ENCODE assay signal across 10 mouse cellular contexts in the genomic region with DNA sequence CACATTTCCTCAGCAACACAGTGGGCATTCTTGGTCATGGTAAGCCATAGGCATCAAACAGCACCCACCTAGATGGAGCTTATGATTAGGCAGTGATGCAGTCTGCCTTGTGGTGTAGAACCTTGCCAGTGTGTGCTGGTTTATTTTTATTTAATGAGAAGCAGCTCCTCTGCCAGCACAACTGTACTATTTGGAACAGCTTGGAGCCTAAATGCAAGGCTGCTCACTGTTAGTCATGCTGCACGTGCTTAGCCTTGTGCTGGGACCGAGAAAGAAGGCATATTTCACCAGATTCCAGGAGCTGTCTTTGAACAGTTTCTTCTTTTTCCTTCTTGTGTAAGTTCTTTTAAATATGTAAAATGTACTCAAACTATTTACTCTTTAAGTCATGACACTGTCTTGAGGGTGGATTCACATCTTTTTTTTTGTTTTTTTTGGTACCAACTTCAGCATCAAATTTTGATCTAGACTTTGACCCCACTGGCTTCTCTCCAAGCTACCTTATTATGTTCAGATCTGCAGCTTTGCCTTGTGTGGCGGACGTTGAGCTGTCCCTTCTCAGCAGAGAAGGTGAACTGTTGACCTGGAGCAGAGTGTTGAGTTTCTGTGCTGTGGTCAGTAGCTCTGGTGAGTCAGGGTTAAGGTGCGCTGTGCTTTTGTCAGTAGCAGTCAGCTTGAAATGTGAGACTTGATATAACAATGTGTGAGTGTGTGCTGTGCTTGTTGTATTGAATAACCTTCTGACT. TPM values are rescaled to one million over a fixed set of nuclear protein-coding genes. Genes with fewer than 3 reads are reported as not detected.
DNase-seq lines count a peak whose midpoint lies in the region; ATAC-seq and TF ChIP-seq lines count a peak whose summit lies in the region.
"Had no signal": no experiment of that assay in that cellular context is flagged by ENCODE, and none has a peak within 500 bp of the region (broad histone marks: within the 10 kb centered on the region; RNA-seq: fewer than 3 reads in every experiment).

No protein-coding gene starts in this region.

- TF ChIP-seq CTCF in embryonic fibroblast, embryonic 13.5 days (IDR thresholded peaks at IDR 0.05; ENCODE audit: borderline replicate concordance, insufficient read depth, low read length), result no peak
- TF ChIP-seq CTCF in small intestine, adult 2 months (IDR thresholded peaks at IDR 0.05; ENCODE audit: extremely low read depth, insufficient read length, insufficient replicate concordance, low read depth, low read length), result no peak

- no peak overlapping the region for H3K4me3 ChIP-seq in kidney, embryonic 15.5 days (replicated peaks)
- no peak overlapping the region for H3K4me3 ChIP-seq in embryonic fibroblast, embryonic 13.5 days (ENCODE audit: insufficient read depth, low read length)
- no peak overlapping the region for H3K4me3 ChIP-seq in small intestine, adult 2 months (ENCODE audit: low read depth, low read length)
- H3K4me3 ChIP-seq in midbrain, embryonic 10.5 days, result no peak overlapping the region
- H3K4me3 ChIP-seq: limb, embryonic 13.5 days; neural tube, embryonic 12.5 days had no signal

- 0 out of 2 replicates have a peak, but pooled peaks cover 2% of the 10 kb centered on the region for H3K4me1 ChIP-seq in kidney, embryonic 15.5 days
- no peaks in the 10 kb centered on the region for H3K4me1 ChIP-seq in embryonic fibroblast, embryonic 13.5 days (ENCODE audit: control insufficient read depth, insufficient read depth, low read length)
- H3K4me1 ChIP-seq in small intestine, adult 2 months (ENCODE audit: control insufficient read depth, insufficient read depth, insufficient read length, low read length), result peaks cover 6% of the 10 kb centered on the region; the same call in 1 of the 2 replicates
- H3K4me1 ChIP-seq in midbrain, embryonic 10.5 days, result no peaks in the 10 kb centered on the region
- H3K4me1 ChIP-seq: limb, embryonic 13.5 days; neural tube, embryonic 12.5 days had no signal

- no peak for ATAC-seq in kidney, embryonic 15.5 days (replicated peaks; ENCODE audit: low FRiP score)
- no peak for ATAC-seq in erythroid progenitor cell, adult 5-6 weeks (replicated peaks; ENCODE audit: low FRiP score, poor library complexity, severe bottlenecking)

- peak; percentile 66 to 69 for DNase-seq in kidney, adult 8-10 months
- DNase-seq in layer of hippocampus, postnatal 14 days (ENCODE audit: low spot score in 2 of 2), result peak; percentile 54 to 88
- DNase-seq in thymus, postnatal 0 days (ENCODE audit: low spot score), result no peak
- no peak for DNase-seq in midbrain, embryonic 10.5 days (ENCODE audit: low spot score)

- TF ChIP-seq POLR2A in embryonic fibroblast, embryonic 13.5 days (IDR thresholded peaks at IDR 0.05; ENCODE audit: low read depth, low read length), result no peak
- TF ChIP-seq POLR2A in small intestine, adult 2 months (IDR thresholded peaks at IDR 0.05; ENCODE audit: low read depth, low read length), result no peak

- H3K4me2 ChIP-seq in kidney, embryonic 15.5 days, result no peak overlapping the region
- H3K4me2 ChIP-seq: limb, embryonic 13.5 days; neural tube, embryonic 12.5 days had no signal

- H3K27ac ChIP-seq in kidney, embryonic 15.5 days, result no peak overlapping the region
- peak overlapping the region; percentile 31 for H3K27ac ChIP-seq in embryonic fibroblast, embryonic 13.5 days (ENCODE audit: insufficient read depth, low read length)
- H3K27ac ChIP-seq in small intestine, adult 2 months (ENCODE audit: insufficient read depth, low read depth, low read length), result peak overlapping the region; percentile 68; the same call in 1 of the 2 replicates
- no peak overlapping the region for H3K27ac ChIP-seq in midbrain, embryonic 10.5 days (replicated peaks)
- H3K27ac ChIP-seq: limb, embryonic 13.5 days; neural tube, embryonic 12.5 days had no signal

- no peaks in the 10 kb centered on the region for H3K27me3 ChIP-seq in kidney, embryonic 15.5 days
- no peaks in the 10 kb centered on the region for H3K27me3 ChIP-seq in small intestine, adult 2 months (ENCODE audit: control insufficient read depth, insufficient read depth, low read length)
- H3K27me3 ChIP-seq in midbrain, embryonic 10.5 days (ENCODE audit: low read depth, poor library complexity, severe bottlenecking), result no peaks in the 10 kb centered on the region
- H3K27me3 ChIP-seq: limb, embryonic 13.5 days; neural tube, embryonic 12.5 days had no signal

- H3K9me3 ChIP-seq in kidney, embryonic 15.5 days (replicated peaks), result no peaks in the 10 kb centered on the region
- no peaks in the 10 kb centered on the region for H3K9me3 ChIP-seq in midbrain, embryonic 10.5 days (replicated peaks)
- H3K9me3 ChIP-seq: limb, embryonic 13.5 days; neural tube, embryonic 12.5 days had no signal

- 58% methylated on average over 5 of the region's 5 CpGs for WGBS in kidney, embryonic 15.5 days
- 42% methylated on average over 5 of the region's 5 CpGs for WGBS in small intestine, adult 2 months
- 87% methylated on average over 5 of the region's 5 CpGs for WGBS in midbrain, embryonic 10.5 days

- H3K9ac ChIP-seq in kidney, embryonic 15.5 days, result no peak overlapping the region
- H3K9ac ChIP-seq: limb, embryonic 13.5 days; neural tube, embryonic 12.5 days had no signal

- peaks cover 100% of the 10 kb centered on the region for H3K36me3 ChIP-seq in kidney, embryonic 15.5 days
- H3K36me3 ChIP-seq in small intestine, adult 2 months (ENCODE audit: control insufficient read depth, insufficient read depth, low read length), result peaks cover 70% of the 10 kb centered on the region
- H3K36me3 ChIP-seq in midbrain, embryonic 10.5 days, result peaks cover 100% of the 10 kb centered on the region

RNA-seq across cellular contexts. Expression of gene Sdc3, which starts 46.6 kb away (rescaled TPM):
- 22.3 and 26.5 TPM in 2 replicates for polyA plus RNA-seq in kidney, embryonic 15.5 days (2015; fragmentation: Nextera tagmentation; extraction: Ambion mirVana)
- polyA plus RNA-seq in embryonic fibroblast, embryonic 13.5 days (2011; ENCODE audit: insufficient read length, low read depth, missing spikeins), result 96.4 and 135 TPM in 2 replicates
- total RNA-seq in layer of hippocampus, postnatal 14 days (2021), result 100 to 1,000 TPM; 220 to 233 TPM
- polyA plus RNA-seq in small intestine, adult 2 months (2012; rRNA removed), result 14.2 and 16.8 TPM in 2 replicates
- 4.8 and 5.1 TPM in 2 replicates for polyA plus RNA-seq in thymus, postnatal 0 days (2015; fragmentation: Nextera tagmentation; extraction: Ambion mirVana)
- 25.9 and 31.0 TPM in 2 replicates for total RNA-seq in erythroid progenitor cell, adult 5-6 weeks (2015; ENCODE audit: low replicate concordance)
- 9.9 and 13.7 TPM in 2 replicates for total RNA-seq in erythroid progenitor cell, adult 5-6 weeks (2017; ENCODE audit: low replicate concordance)
- 21.3 and 28.5 TPM in 2 replicates for polyA plus RNA-seq in midbrain, embryonic 10.5 days (2016; fragmentation: Nextera tagmentation; extraction: Ambion mirVana)

Comparison
In these comparisons a context has a peak if more than half of its experiments do, and no peak if none do; other contexts are left out.
1. DNase-seq: peak in kidney, adult 8-10 months (2 of 2) and layer of hippocampus, postnatal 14 days (2 of 2); none in thymus, postnatal 0 days (single experiment) and midbrain, embryonic 10.5 days (single experiment).
2. H3K27ac ChIP-seq: peak in embryonic fibroblast, embryonic 13.5 days (single experiment) and small intestine, adult 2 months (single experiment); none in kidney, embryonic 15.5 days (single experiment) and midbrain, embryonic 10.5 days (single experiment).